Mouse (Mus musculus) embryonic facial prominence, embryonic 15.5 days (tissue): Measurements from ENCODE around the gene Chmp1a. TPM values are rescaled to one million over a fixed set of nuclear protein-coding genes. Genes with fewer than 3 reads are reported as not detected.

Experiments used
- polyA plus RNA-seq: library from polyadenylated mRNA; unstranded; fragments of >200 nt; fragmentation: Nextera tagmentation; extraction: Ambion mirVana; gene quantifications from 2 replicates; pipeline ENCODE4 v1.2.1, GENCODE M21; 2015

Chmp1a gene
- polyA plus RNA-seq, 1 experiment from 2014 or later, result 165 TPM

Other genes starting within 250 kb of the Chmp1a start
- 56.3 and 69.1 TPM in 2 replicates for gene Ankrd11, start 170.5 kb downstream of the Chmp1a start, polyA plus RNA-seq
- gene Spg7, start 149.8 kb downstream of the Chmp1a start, polyA plus RNA-seq, result 40.8 and 41.5 TPM in 2 replicates
- gene Rpl13, start 110.4 kb downstream of the Chmp1a start, polyA plus RNA-seq, result 1,311 and 1,540 TPM in 2 replicates
- gene Cpne7, start 95.4 kb downstream of the Chmp1a start, polyA plus RNA-seq, result 6.5 and 6.9 TPM in 2 replicates
- 47.8 and 50.7 TPM in 2 replicates for gene Sult5a1, start 54.4 kb downstream of the Chmp1a start, polyA plus RNA-seq
- 14.3 and 18.6 TPM in 2 replicates for gene Dpep1, start 26.5 kb downstream of the Chmp1a start, polyA plus RNA-seq
- 6.9 and 9.8 TPM in 2 replicates for gene Spata33, start 69 bp upstream of the Chmp1a start, polyA plus RNA-seq
- gene Cdk10, start 12.1 kb upstream of the Chmp1a start, polyA plus RNA-seq, result 36.2 and 38.3 TPM in 2 replicates
- 5.7 and 6.8 TPM in 2 replicates for gene Spata2l, start 23.5 kb upstream of the Chmp1a start, polyA plus RNA-seq
- 26.3 and 28.7 TPM in 2 replicates for gene Zfp276, start 41.4 kb upstream of the Chmp1a start, polyA plus RNA-seq
- 28.0 and 31.4 TPM in 2 replicates for gene Vps9d1, start 41.6 kb upstream of the Chmp1a start, polyA plus RNA-seq
- 21.0 and 25.4 TPM in 2 replicates for gene Fanca, start 105.8 kb upstream of the Chmp1a start, polyA plus RNA-seq
- gene Spire2, start 120.0 kb upstream of the Chmp1a start, polyA plus RNA-seq, result 2.5 and 3.4 TPM in 2 replicates
- gene Tcf25, start 161.0 kb upstream of the Chmp1a start, polyA plus RNA-seq, result 174 and 176 TPM in 2 replicates
- 0.38 and 0.47 TPM in 2 replicates for gene Mc1r, start 194.3 kb upstream of the Chmp1a start, polyA plus RNA-seq
- 43.1 and 48.1 TPM in 2 replicates for gene Tubb3, start 198.7 kb upstream of the Chmp1a start, polyA plus RNA-seq
- 40.4 and 40.5 TPM in 2 replicates for gene Def8, start 210.8 kb upstream of the Chmp1a start, polyA plus RNA-seq